Mouse (Mus musculus) liver, adult (tissue): Measurements from ENCODE around the gene Fntb.

Experiments used
- GATA4 ChIP-seq: IDR thresholded peaks from 2 replicates; pipeline ENCODE4 v1.6.1; 2014; ENCODE audit warnings: mild to moderate bottlenecking, low read length; ENCODE audit not compliant: insufficient replicate concordance

Gene Fntb

DNA sequence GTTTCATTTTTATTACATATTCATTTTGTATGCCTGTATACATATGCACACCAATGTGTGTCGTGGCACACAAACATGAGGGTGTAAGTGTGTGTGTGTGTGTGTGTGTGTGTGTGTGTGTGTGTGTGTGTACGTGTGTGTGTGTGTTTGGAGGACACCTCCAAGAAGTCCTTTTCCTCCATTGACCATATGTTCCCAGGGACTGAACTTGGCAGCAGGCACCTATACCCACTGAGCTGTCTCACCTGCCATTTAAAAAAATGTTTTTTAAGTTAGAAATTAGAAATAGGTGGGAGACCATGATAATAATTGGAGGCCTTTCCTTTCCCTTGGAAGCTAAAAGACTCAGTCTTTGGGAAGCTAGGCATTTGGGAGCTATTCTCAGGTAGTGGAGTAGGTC, 48.7 kb downstream of the Fntb start:
- no peak for TF ChIP-seq GATA4

DNA sequence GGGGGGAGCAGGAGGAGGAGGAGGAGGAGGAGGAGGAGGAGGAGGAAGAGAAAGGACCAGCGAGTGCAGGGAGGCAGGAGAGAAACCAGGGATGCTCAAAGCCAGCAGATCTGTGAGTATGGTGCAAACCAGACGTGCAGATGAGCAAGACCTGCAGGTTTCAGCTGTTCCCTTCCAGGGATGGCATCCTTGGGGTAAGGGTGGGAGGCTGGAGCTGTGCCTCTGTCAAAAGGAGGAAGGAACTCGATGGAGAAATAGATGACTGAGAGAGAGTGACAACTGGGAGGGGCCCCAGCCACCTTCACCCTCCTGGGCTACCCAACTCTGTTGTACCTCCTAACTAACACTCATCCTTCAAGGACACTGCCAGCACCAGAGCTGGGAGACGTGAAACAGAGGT, 51.3 kb downstream of the Fntb start:
- no peak for TF ChIP-seq GATA4

DNA sequence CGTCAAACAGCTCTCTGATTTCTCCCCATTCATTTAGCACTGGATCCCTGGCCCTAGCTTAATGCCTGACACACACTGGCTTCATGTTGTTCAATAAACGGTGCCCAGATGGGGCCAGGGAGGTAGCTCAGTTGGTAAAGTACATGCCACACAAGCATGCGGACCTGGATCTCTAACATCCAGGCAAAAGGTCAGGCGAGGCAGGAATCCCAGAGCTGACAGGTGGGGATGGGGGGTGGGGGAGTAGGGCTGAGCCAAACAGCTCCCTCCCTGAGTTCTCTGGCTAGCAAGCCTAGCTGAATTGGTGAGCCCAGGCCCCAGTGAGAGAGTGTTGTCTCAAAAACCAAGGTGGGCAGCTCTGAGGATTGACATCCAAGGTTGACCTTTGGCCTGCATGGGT, 51.8 kb downstream of the Fntb start:
- no peak for TF ChIP-seq GATA4

DNA sequence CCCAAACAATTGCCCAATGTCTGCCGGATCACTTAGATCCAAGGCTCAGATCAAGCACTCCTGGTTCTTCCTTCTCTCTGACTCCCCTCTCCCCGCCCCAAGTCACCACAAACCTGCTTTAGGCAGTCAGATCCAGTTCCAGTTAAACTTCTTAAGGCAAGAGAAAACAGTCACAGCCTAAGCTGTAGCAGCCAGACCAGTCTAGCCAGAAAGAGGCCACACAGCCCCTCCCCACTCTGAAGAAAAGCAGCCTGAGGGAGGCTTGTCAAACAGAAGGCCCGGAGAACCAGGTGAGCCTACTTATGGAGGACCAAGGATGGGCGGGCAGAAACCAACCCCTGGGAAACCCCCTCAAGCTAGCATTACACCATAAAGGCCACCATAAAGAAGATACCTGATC, 52.7 kb downstream of the Fntb start:
- no peak for TF ChIP-seq GATA4

DNA sequence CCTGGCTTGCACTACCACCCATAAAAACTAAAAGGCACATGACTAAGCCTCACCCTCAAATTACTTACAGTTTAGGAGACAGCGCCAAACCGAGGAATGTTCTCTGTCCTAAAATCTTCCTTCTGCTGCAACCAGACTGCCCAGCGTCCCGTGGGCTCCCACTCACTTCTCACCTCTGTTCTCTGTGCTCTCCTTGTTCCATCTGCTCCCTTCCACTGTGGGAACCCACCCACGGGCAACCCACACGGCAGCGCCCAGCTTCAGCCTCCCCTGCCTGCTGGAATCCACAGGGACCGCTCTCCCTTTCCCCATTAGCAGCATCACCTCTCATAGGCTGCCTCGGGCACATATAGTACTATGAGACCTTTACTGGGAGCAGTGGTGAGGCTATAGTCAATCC, 53.5 kb downstream of the Fntb start:
- no peak for TF ChIP-seq GATA4

DNA sequence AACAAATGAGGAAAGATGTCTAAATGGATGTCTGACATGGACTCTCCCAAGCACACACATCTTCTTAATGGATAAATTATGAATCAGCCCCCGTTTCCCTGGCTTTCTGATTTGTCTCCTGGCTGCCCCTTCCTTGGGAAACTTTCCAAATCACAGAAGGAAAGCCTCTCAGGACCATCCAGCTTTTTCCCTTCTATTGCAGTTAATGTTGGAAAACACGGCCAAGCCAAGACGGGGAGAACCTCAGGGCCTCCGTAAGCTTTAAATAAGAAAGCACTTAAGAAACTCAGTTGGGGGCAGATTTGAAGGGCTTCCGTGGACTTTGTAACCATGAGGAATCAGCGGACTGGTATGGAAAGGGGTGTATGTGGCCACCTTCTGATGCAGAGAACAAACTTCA, 54.4 kb downstream of the Fntb start:
- TF ChIP-seq GATA4: no peak

DNA sequence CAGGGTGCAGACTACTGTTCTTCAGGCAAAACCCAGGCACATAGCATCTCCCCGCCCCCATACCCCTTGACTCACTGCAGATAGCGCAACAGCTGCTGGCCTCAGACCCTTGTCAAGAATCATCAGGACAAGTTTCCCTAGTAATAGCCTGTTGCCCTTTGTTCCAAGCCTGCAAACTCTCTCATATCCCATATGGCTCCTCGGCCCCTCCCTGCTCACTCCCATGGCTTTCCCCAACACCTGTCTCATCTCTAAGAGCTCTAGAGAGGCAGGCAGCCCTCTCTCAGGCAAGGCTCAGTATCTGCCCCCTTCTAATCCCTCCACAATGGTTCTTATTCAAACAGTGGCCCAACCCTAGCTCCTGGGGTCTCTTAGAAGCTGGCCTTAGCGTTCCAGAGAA, 55.2 kb downstream of the Fntb start:
- TF ChIP-seq GATA4: no peak

DNA sequence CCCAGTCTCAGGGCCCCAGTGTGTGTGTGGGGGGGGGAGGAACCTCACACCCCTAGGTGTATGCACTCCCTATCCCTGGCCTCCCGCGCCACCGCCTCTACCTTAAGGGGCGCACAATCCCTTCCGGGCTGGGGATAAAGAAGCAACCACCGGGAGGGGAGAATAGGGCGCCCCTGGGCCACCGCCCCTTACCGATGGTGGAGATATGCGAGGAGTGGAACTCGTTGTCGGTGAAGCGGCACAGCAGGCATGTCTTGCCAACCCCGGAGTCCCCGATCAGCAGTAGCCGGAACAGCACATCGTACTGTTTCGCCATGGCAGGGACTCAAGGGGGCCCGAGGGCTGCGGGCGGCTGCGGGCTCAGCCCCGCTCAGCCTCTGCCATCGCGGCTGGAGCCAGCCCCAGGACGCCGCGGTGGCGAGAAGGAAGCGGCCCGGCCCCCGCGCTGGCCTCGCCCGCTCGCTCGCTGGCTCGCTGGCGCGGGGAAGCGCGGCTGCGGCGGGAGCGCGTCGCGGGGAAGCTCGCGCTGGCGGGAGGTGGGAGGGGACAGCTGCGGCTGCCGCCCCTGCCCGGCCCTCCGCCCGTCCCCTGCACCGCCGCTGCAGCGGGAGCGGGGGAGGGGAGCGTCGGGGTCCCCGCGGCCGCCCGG, 56.7 kb downstream of the Fntb start:
- TF ChIP-seq GATA4: no peak

DNA sequence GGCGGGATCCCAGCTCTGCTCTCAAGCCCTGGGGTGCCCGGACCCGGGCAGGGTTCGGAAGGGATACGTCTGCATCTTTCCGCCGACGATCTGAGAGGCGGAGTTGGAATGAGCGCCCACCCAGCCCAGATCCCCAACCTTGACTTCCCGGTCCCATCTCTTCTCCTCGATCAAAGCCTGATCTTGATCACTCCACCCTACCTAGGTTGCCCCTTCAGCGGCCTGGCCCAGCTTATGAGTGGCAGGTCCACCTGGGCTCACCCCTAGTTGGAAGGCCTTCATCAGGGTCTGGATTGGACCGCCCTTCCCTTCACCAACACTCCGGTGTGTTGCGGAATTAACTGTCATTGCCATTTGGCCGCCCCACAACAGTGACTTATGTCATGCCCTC, 57.3 kb downstream of the Fntb start, which contains the start of gene Rab15:
TSS of gene Rab15 (minus strand) at position 258 of the 391 bp plus-strand sequence.
- no peak for TF ChIP-seq GATA4

DNA sequence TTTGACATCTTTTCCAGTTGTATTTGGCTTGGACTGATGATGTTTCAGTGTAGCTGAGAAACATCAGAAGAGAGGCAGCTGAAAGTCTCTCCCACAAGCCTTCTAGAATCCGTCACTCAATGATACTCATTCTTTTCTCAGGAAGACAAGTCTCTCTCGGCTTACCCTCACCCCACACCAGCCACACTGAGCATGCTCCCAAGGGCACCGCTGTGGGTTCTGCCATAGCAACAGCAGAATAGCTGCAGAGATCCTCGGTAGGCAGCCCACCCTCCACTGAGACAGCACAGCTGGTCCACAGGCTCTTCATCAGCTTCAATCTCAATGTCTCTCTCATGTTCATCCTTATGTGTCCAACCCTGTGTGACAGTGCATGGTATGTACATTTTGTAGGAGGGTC, 59.9 kb downstream of the Fntb start:
- TF ChIP-seq GATA4: no peak

DNA sequence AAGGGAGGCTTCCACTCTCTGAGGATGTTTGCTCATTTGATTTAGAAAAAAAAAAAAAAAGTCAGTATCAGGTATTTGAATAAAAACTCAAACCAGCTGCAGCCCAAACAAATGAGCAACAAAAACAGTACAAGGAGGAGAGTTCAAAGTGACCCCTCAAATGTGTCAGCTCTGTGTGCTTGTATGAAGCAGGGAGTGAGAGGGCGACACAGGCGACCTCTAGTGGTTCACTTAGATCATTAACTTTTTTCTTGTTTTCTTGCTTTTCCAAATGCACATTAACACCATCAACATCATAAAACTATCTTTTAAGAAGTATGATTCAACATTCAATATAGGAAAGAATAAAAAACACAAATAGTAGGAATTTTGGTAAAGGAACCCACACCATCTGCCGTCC, 67.3 kb downstream of the Fntb start:
- no peak for TF ChIP-seq GATA4

DNA sequence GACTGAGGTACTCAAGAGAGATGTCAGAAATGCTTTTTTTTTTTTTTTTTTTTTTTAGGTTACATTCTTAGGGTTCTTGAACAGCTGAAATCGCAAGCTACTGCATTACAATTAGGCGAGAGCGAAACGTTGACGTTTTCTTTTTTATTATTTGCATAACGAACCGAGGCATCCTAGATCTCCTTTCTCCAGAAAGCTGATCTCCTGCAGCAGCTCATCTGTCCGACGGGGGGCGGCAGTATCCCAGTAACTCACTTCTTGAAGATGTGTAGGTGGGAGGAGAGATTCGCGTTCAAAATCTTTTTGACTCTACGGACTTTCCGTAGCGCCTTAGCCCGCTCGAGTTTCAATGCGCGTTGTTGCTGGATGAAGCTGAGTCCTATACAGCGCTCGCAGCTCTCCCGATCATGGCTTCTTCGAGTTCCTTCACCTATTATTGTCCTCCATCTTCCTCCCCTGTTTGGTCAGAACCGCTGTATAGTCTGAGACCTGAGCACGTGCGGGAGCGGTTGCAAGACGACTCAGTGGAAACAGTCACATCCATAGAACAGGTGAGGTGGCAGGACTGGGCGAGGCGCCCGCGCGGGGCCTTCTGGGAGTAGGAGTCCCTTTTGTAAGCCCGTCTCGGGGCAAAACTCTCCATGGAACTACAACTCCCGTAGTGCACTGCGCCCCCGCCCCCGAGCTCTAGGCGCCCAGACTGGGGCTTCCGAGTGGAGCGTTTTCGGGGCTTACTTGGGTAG, 71.9 kb downstream of the Fntb start:
- no peak for TF ChIP-seq GATA4

DNA sequence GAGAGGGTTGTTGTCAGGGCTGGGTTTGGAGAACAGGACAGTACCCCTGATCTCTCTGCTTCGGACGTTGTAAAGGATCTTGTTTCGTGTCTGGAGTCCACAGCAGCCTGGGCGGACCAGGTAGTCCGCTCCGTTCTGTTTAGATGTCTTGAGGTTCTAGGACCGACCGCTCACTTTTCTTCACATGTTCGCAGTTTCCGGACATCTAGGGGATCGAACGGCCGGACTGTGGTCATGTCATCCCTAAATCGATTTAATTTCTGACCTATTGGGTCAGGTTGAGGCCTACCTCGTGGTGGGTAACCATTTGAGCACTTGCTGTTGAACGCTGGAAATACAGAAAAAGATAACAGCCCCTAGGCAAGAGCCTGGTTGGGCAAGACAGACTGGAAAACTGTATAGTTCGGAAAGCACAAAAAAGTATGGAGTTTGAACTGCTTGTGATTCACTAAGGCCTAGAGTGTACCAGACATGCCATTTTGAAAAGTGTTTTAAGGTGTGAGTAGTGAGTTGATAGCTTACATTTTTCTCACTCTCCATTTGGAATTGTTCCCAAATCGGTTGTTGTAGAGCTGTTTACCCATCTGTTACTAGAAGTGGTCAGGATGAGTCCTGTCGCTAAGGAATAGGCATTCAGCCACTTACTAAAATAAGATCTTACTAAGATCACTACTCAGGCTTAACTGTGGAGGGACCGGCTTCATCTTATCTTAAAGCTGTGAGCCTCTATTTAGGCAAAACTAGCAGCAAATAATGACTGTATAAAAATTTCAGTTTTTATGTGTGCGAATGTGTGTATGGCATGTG, 72.7 kb downstream of the Fntb start:
- TF ChIP-seq GATA4: no peak

DNA sequence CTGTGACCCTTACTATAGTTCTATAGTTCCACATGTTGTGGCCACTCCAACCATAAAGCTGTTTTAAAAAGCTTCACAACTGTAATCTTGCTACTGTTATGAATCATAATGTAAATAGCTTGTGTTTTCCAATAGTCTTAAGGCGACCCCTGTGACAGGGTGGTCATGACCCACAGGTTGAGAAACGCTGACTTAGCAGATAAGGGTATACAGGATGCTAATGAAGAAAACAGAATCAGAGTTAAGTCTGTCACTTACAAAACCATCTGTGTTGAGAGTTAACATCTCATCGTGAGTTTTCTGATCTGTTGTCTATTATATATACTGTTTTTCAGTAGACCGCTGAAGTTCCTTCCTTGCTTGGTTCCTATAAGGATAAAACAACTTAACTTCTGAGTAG, 73.9 kb downstream of the Fntb start:
- TF ChIP-seq GATA4: no peak

DNA sequence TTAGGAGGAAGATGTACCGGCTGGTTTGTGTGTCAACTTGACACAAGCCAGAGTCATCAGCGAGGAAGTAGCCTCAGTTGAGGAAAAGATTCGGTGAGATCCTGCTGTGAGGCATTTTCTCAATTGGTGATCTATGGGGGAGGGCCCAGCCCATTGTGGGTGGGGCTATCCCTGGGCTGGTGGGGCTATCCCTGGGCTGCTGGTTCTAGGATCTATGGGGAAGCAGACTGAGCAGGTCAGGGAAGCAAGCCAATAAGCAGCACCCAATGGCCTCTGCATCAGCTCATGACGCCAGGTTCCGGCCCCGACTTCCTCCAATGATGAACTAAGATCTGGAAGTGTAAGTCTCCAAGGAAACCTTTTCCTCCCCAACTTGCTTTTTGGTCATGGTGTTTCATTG, 74.7 kb downstream of the Fntb start:
- no peak for TF ChIP-seq GATA4

DNA sequence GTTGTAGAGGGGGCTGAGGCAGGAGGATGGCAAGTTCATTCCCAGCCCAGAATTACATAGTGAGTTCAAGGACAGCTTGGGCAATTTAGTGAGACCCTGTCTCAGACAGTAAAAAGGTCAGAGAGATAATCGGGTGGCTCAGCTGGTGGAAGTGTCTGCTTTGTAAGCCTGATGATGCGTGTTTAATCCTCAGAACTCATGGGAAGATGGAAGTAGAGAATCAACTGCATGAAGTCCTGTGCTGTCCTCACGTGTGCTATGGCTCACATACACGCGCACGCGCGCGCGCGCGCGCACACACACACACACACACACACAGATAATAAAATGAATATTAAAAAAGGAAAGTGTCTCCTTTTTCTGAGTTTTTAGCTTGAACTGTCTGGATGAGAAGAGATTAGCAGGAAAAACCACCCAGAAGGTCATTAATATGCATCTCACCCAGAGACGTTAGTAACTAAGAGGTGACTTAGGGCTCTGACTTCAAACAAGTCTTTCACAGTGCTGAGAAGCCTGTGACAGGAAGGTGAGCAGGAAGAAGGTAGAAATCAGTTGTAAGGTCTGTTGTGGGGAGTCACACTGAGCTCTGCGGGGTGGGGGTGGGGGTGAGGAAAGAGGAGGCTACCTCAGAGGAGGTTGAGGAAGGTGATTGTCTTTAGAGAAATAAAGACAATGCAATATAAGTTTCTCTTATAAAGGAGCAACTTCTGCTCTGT, 79.1 kb downstream of the Fntb start:
- TF ChIP-seq GATA4: no peak

DNA sequence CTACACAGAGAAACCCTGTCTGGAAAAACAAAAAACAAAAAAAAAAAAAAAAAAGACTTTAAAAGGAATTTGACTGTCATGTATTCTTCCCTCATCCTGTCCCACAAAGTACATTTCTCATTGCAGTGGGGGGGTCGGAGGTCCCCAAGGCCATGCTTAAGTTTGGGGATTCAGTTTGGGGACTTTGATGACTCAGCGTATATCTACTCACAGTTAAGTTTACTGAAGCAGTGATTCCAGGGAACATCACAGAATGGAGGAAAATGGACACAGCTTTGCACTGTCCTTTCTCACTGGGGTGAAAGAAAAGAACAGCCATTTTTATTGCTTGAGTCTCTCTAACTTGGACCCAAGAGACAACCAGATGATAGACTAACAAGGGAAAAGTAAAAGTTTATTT, 87.0 kb downstream of the Fntb start:
- no peak for TF ChIP-seq GATA4
